Mouse (Mus musculus) thymus, adult 18-20 months (tissue): ENCODE results near the gene Ugt1a9.

Source experiments
- DNase-seq, 2 experiments: peaks; one replicate each; pipeline ENCODE4 v3.0.0; 2022; ENCODE audit warnings: mixed read lengths in 2 of 2

The Ugt1a9 gene

DNA sequence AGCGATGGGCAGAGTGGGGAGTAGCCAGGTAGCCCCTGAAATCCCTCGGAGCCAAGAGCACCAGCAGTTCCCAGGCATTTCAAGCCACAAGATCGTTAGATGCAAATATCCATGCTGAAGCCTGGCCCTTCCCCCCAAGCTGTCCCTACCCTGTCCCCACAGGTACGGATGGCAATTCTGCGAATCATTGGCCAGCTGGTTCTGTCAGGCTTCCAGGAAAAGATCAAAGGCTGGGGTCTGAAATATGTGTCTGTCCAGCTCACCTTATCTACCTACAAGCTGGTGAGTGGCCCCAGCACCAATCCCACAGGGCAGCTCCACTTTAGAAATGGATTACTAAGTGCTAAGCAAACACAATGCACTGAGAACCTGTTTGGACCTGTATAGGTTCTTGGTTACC is 166.7 kb downstream of the Ugt1a9 start:
- no peak for DNase-seq

- DNase-seq: no peak
Observed at GRCm38 (mm10) chr1:88238771-88239170, 168.2 kb downstream of the Ugt1a9 start.

- no peak for DNase-seq
Observed at GRCm38 (mm10) chr1:88240072-88240471, 169.5 kb downstream of the Ugt1a9 start.

DNA sequence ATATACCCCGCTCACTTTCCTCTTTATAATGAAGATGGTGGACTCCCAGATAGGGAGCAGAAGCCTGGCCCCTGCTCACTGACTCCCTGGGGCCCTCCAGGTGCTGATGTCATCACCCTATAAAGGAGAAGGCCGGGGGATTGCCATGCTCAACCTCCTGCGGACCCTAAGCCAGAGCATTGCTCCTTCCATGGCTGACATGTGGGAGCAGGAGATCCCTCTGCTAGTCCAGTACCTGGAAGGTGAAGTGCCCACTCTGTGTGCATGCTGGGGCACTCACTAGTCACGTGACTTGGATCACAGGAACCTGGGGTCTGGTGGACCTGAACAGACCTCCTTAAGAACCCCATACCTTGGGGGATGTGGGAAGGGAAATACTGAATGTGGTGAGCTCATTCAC is 170.0 kb downstream of the Ugt1a9 start:
- no peak for DNase-seq

DNA sequence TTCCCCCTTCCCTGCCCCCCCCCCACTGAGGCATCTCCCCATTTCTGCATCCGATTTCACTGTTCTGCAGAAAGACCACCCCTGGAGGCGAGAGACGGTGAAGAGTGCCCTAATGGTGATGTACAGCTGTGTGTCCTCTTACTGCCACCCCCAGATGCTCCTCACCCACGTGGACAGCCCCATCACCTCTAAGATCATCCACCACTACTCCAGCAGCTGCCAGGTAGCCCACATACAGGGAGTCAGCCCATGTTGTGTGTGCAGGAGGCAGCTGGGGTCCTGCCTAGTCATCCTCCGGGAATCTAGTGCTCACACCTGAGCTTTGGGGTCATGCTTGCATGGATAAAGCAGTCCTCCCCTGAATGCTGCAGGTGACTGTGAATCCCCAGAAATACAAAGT is 173.3 kb downstream of the Ugt1a9 start:
- no peak for DNase-seq

DNA sequence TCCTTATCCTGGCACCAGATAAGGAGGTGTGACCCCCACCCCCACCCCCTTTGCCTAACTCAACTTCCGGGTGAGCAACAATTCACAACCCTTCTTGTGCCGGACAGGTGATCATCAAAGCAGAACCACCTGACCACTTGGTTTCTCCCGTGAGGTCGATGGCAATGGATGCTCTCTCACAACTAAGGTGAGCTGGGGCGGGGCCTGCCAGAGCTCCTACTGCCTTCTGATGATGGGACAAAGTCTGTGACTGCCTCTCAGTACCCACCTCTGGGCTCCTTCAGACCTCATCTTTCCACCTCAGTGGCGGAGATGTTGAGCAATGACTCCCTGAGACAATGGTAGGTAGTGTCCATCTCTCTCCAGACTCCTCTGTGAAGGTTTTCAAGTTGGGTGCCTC is 175.3 kb downstream of the Ugt1a9 start:
- no peak for DNase-seq

DNA sequence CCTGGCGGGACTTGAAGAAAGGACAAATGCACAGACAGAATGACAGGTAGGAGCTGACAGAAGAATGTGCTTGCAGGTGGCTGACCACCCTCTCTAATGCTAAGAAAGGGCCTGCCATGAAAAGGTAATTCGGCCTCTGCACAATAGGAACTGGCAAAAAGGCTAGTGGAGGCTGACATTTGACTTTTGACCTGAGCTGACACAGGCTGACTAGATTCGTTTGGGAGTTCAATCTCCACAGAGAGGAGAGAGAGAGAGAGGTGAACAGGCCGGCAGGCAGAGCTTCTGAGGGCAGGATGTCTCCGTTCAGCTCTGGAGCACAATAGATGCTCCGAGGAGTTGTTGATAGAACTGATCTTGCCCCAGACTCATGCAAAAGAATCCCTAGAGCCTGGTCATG is 175.8 kb downstream of the Ugt1a9 start:
- DNase-seq: no peak

GRCm38 (mm10) chr1:88247660-88248059 is 177.1 kb downstream of the Ugt1a9 start:
- no peak for DNase-seq

DNA sequence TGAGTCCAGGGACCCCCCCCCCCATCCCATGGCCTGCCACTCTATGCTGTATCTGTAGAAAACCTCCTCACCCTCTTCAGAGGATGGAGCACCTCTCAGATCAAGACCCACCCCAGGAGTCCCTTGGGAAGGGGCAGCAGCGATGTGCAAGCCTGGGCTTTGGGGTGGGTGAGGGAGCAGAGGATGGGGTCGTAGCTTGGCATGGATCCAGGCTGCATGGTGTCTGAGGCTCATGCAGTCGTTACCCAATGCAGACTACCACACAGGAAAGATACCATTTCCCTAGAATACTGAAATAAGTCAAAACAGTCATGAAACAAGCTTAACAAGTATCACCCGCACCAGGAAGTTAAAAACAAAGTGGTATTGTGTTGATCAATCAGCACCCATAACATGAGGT is 178.1 kb downstream of the Ugt1a9 start:
- DNase-seq: no peak

DNA sequence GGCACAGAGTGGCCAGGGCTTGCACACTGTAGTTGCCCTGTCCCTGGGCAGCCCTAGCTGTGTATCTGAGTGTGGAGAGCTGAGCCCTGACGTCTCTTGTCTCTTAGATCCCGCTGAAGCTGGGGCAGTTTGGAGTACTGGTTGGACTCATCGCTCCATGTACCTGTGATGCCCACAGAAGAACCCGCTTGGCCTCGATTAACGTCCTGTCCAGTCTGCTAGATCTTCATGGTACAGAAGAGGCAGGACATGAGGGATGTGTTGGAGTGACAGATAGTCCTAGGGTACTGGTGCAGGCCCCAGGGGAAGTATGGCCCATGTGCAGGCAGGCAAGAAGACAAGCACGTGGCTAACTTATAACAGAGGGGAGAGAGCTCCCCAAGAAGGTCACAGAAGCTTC is 179.0 kb downstream of the Ugt1a9 start:
- DNase-seq: no peak

DNA sequence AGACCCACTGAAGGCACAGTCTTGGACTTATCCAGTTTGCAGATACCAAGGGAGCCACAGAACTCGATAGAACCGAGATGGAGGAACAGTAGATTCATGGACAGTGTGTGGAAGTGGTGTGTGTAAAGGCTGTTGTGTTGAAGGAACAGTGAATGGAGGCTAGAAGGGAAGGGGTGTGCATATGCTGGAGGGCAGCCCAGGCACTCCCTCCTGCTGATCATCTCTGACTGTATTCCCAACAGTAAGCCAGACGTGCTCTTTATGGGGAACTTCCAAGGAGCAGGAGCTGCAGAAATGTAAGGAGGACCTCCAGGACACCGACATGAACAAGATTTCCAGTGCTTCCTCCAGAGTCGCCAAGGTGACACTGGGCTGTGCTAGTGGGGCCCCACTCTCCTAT is 179.4 kb downstream of the Ugt1a9 start:
- no peak for DNase-seq

DNA sequence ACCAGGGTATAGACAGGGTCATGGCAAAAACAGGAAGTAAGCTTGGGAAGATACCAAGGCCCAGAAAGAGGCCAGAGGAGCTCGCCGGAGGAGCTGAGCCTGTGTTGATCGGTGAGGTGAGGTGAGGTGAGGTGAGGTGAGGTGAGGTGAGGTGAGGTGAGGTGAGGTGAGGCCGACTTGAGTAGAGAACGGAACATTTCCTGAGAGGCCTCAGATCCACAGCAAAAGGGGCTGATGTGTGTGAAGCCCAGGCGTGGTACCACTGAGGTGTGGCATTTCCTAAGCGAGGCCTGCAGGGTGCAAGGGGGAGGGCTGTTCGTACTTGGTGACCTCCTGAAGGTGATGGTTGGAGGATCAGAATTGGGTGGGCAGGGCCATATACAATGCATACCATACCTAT is 182.5 kb downstream of the Ugt1a9 start:
- no peak for DNase-seq

- DNase-seq: no peak
Observed at GRCm38 (mm10) chr1:88253540-88253939, 182.9 kb downstream of the Ugt1a9 start.

GRCm38 (mm10) chr1:88254793-88255465 is 184.3 kb downstream of the Ugt1a9 start:
- no peak for DNase-seq

DNA sequence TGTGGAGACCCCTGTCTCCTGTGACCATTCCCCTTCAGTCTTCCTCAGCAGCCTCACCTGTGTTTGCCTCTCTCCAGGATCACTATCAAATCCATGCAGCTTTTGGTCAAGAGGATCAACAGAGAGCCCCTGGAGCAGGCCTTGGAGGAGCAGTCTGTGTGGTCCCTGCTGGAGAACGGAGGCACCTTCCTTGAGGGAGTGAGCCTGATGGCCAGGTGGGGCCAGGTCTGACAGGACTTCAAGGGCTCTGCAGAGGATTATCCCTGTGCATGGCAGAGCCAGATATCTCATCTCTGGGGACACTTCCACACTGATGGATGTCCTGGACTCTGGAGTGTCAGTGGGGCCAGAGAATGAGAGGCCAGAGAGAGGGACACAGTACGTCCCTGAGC is 184.9 kb downstream of the Ugt1a9 start:
- DNase-seq: no peak

DNA sequence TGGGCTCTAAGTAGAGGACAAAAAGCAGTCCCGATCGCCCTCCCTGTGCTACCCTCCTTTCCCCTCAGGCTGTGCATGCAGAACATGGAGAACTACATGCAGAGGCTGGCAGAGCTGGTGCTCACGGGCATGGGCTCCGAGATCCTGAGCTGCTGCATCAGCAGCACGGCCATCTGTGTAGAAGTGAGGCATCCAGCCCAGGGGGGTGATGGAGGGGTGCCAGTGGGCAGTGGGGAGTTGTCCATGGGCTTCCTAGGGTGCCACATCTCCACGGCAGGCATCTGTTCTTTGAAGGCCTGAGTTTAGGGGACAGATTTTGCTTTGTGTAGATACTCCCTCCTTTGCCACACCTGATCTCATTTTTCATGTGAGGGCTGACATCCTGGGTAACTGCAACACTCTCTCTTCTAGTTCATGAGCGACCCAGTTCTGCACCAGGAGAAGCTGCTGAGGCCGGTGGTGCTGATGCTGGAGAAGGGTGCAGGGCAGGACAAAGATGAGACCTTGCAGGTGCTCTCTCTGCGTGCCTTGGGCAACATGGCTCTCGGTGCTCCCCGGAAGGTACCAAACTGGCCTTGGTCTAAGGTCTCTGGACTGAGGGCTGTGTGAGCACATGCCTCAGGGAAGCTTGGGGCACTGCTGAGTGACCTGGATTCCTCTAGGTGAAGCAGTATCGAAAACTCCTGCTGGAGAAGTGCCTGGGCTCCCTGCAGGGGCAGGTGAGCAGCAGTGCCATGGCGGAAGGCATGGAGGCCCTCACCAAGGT is 185.6 kb downstream of the Ugt1a9 start:
- DNase-seq: no peak

GRCm38 (mm10) chr1:88256886-88257663 is 186.5 kb downstream of the Ugt1a9 start:
- no peak for DNase-seq

DNA sequence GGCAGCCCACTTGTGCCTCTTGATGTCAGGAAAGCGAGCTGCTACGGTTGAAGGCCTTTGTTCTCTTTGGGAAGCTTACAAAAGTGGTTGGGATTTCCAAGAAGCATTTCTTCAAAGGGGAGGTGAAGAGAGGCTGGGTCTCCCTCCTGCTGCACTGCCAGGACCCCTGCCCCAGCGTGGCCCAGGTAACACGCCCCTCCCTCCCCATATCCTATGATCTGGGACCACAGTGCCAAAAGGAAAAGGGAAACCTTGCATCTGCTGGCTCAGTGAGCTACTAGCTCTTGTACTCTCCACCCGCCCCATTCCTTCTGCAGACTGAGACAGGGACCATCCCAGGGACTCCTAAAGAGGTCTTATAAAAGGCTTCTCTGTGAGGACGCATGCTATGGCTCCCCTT is 187.1 kb downstream of the Ugt1a9 start:
- no peak for DNase-seq

DNA sequence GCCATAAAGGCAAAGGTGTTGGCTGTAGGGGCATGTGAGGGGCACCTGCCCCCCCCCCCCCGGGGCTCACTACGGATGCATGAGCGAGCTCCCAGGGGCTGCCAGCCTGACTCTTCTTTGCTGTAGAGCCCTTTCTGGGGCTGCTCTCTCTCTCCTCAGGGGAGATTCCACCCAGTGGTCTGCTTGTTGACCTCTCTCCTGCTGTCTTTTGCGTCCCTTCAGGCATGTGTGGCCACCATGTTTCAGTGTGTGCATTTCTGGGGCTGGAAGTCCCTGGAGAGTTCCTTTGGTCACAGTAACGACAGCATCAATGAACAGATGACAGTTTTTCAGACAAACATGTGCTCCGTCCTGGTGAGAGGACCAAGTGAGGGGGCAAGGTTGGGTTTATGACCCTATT is 187.8 kb downstream of the Ugt1a9 start:
- DNase-seq: no peak

DNA sequence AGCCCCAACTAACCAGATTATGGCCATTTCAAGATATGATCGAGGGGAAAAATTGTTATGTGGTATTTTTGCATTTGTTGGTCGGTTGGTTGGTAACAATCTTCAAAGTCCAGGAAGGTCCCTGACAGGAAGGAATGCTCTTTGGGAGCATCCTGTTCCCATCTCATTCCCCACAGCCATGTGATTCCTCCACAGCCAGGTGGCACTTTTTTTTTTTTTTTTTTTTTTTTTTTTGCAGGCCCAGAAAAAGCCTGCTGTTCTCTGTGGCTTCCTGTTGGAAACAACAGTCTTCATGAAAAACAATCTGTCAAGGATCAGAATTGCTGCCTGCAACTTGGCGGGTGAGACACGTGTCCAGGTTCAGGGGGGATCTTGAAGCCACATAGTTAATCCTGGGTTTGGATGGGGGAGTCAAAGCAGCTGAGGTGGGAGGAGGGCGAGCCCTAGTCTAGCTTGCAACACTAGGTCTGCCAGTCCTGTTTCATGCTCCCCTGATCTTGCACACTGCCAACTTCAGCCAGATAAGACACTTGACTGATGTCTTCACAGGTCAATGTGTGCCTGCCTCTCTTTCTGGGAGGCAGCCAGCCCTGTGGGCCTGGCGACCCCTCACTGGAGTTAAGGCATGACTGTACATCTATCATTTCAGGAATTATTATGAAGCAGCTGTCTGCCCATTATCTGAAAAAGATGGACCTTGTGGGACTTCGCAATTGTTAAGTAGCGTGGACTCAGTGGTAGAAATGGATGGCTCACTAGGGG is 188.5 kb downstream of the Ugt1a9 start:
- DNase-seq: no peak

DNA sequence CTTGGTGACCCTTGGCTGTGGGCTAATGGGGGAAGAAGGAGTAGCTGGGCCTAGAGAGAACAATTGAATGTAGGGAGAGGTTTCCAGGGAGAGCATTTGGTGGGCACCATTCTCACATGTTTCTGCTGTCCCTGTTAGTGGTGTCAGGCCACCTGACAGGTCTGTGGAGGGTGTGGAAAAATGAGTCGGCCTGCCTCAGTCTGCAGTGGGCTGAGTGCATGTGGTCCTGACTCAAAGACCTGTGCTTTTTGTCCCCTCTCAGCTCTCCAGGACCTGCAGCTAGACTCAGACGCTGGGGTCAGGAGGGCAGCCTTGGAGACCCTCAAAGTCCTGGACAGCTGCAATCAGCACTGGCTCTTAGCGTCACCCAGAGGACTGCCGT is 189.0 kb downstream of the Ugt1a9 start:
- DNase-seq: peak in 1 of 2 experiments; percentile 32

DNA sequence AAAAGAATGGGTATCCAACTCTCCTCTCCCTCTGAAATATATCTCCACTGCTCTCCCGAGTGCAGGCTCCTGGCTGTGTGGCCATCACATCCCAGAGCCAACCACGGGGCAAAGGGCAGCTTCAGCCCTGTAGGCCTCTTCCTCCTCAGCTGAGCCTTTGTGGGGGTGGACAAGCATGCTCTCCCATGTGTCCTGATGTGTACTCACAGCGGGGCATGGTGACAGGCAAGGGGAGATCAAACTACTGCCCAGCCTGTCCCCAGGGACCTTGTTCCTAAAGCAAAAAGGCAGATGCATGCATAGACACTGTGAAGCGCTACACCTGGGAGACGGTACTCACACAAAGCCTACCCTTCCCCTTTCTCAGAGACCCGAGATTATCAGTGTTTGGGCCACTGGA is 189.5 kb downstream of the Ugt1a9 start:
- DNase-seq: peak in 1 of 2 experiments; percentile 27
